Mouse (Mus musculus): Measurements from ENCODE around the gene Pex11g.

- no peak for TF ChIP-seq MYB (IDR thresholded peaks at IDR 0.05; ENCODE audit: low read depth, low read length)
- TF ChIP-seq CTCF (IDR thresholded peaks at IDR 0.05 in 2 of 3, conservative IDR thresholded peaks at IDR 0.05 in 1 of 3; ENCODE audit: control insufficient read depth in 1 of 3, insufficient read depth in 1 of 3, low read depth in 2 of 3, low read length in 3 of 3, poor library complexity in 1 of 3, severe bottlenecking in 1 of 3): no peak
- TF ChIP-seq ETS1 (IDR thresholded peaks at IDR 0.05; ENCODE audit: low read depth, low read length): no peak
- no peak for TF ChIP-seq TAL1 (IDR thresholded peaks at IDR 0.05; ENCODE audit: low read length)
- TF ChIP-seq RAD21 (IDR thresholded peaks at IDR 0.05; ENCODE audit: low read depth, low read length): no peak
- TF ChIP-seq NELFE (IDR thresholded peaks at IDR 0.05; ENCODE audit: low read depth, low read length): no peak
- no peak for TF ChIP-seq GABPA (IDR thresholded peaks at IDR 0.05; ENCODE audit: low read depth, low read length)
These were observed 39.1 kb downstream of the Pex11g start for GRCm38 (mm10) chr8:3428426-3428825.

All from MEL (cell line).